Mouse (Mus musculus): ENCODE data around the gene AC124108.1. TPM values are rescaled to one million over a fixed set of nuclear protein-coding genes. Genes with fewer than 3 reads are reported as not detected.

The AC124108.1 gene
- polyA plus RNA-seq, 1 experiment = 0.01 TPM

GRCm38 (mm10) chr1:132199934-132200333, 8.7 kb downstream of the AC124108.1 start:
- no peaks in the 10 kb centered on the region for H3K79me2 ChIP-seq (ENCODE audit: control insufficient read depth, insufficient read depth)
- no peaks in the 10 kb centered on the region for H3K79me3 ChIP-seq (ENCODE audit: low read depth)
- TF ChIP-seq USF1 (IDR thresholded peaks at IDR 0.05; ENCODE audit: low read depth) = no peak
- no peak for TF ChIP-seq CEBPB (IDR thresholded peaks at IDR 0.05; ENCODE audit: low read depth)
- TF ChIP-seq MYOG (IDR thresholded peaks at IDR 0.05; ENCODE audit: control insufficient read depth, extremely low read depth, insufficient read length) = no peak
- TF ChIP-seq MAX (IDR thresholded peaks at IDR 0.05) = no peak
- TF ChIP-seq CTCF (IDR thresholded peaks at IDR 0.05; ENCODE audit: control insufficient read depth, insufficient read depth, insufficient read length) = no peak
- no peak for TF ChIP-seq FOSL1 (IDR thresholded peaks at IDR 0.05; ENCODE audit: insufficient read depth, low read length, poor library complexity, severe bottlenecking)
- no peak for TF ChIP-seq MYOD1 (IDR thresholded peaks at IDR 0.05; ENCODE audit: control insufficient read depth, insufficient read length, low read depth)
- H3K27me3 ChIP-seq (ENCODE audit: control insufficient read depth, insufficient read depth, insufficient read length) = no peaks in the 10 kb centered on the region
- H3K36me3 ChIP-seq (ENCODE audit: control insufficient read depth, insufficient read depth) = no peaks in the 10 kb centered on the region
- H3K4me3 ChIP-seq (ENCODE audit: insufficient read depth, poor library complexity, severe bottlenecking) = no peak overlapping the region
- no peak overlapping the region for H3ac ChIP-seq (ENCODE audit: control insufficient read depth, insufficient read length, low read depth)

- Histone ChIP-seq H3K79me2 (ENCODE audit: control insufficient read depth, insufficient read depth) (no peaks in the 10 kb centered on the region), H3K4me3 (ENCODE audit: insufficient read depth, poor library complexity, severe bottlenecking) (no peak overlapping the region), H3K36me3 (ENCODE audit: control insufficient read depth, insufficient read depth) (no peaks in the 10 kb centered on the region), H3K27me3 (ENCODE audit: control insufficient read depth, insufficient read depth, insufficient read length) (no peaks in the 10 kb centered on the region), H3K79me3 (ENCODE audit: low read depth) (no peaks in the 10 kb centered on the region), H3ac (ENCODE audit: control insufficient read depth, insufficient read length, low read depth) (no peak overlapping the region)
- TF ChIP-seq CTCF (IDR thresholded peaks at IDR 0.05; ENCODE audit: control insufficient read depth, insufficient read depth, insufficient read length) = no peak
- TF ChIP-seq CEBPB (IDR thresholded peaks at IDR 0.05; ENCODE audit: low read depth) = no peak
- no peak for TF ChIP-seq FOSL1 (IDR thresholded peaks at IDR 0.05; ENCODE audit: insufficient read depth, low read length, poor library complexity, severe bottlenecking)
- TF ChIP-seq MAX (IDR thresholded peaks at IDR 0.05) = no peak
- TF ChIP-seq MYOG (IDR thresholded peaks at IDR 0.05; ENCODE audit: control insufficient read depth, extremely low read depth, insufficient read length) = no peak
- no peak for TF ChIP-seq USF1 (IDR thresholded peaks at IDR 0.05; ENCODE audit: low read depth)
- no peak for TF ChIP-seq MYOD1 (IDR thresholded peaks at IDR 0.05; ENCODE audit: control insufficient read depth, insufficient read length, low read depth)
Observed at GRCm38 (mm10) chr1:132200562-132201510, 9.6 kb downstream of the AC124108.1 start.

- TF ChIP-seq CTCF (IDR thresholded peaks at IDR 0.05; ENCODE audit: control insufficient read depth, insufficient read depth, insufficient read length) (no peak), MYOD1 (IDR thresholded peaks at IDR 0.05; ENCODE audit: control insufficient read depth, insufficient read length, low read depth) (no peak), CEBPB (IDR thresholded peaks at IDR 0.05; ENCODE audit: low read depth) (no peak), USF1 (IDR thresholded peaks at IDR 0.05; ENCODE audit: low read depth) (no peak), FOSL1 (IDR thresholded peaks at IDR 0.05; ENCODE audit: insufficient read depth, low read length, poor library complexity, severe bottlenecking) (no peak), MYOG (IDR thresholded peaks at IDR 0.05; ENCODE audit: control insufficient read depth, extremely low read depth, insufficient read length) (no peak), MAX (IDR thresholded peaks at IDR 0.05) (no peak)
- Histone ChIP-seq H3ac (ENCODE audit: control insufficient read depth, insufficient read length, low read depth) (no peak overlapping the region), H3K4me3 (ENCODE audit: insufficient read depth, poor library complexity, severe bottlenecking) (no peak overlapping the region), H3K79me3 (ENCODE audit: low read depth) (no peaks in the 10 kb centered on the region), H3K79me2 (ENCODE audit: control insufficient read depth, insufficient read depth) (no peaks in the 10 kb centered on the region), H3K36me3 (ENCODE audit: control insufficient read depth, insufficient read depth) (no peaks in the 10 kb centered on the region), H3K27me3 (ENCODE audit: control insufficient read depth, insufficient read depth, insufficient read length) (no peaks in the 10 kb centered on the region)
Observed at GRCm38 (mm10) chr1:132201511-132201860, 10.2 kb downstream of the AC124108.1 start.

- no peak overlapping the region for H3ac ChIP-seq (ENCODE audit: control insufficient read depth, insufficient read length, low read depth)
- no peaks in the 10 kb centered on the region for H3K79me2 ChIP-seq (ENCODE audit: control insufficient read depth, insufficient read depth)
- no peaks in the 10 kb centered on the region for H3K36me3 ChIP-seq (ENCODE audit: control insufficient read depth, insufficient read depth)
- H3K79me3 ChIP-seq (ENCODE audit: low read depth) = no peaks in the 10 kb centered on the region
- no peak overlapping the region for H3K4me3 ChIP-seq (ENCODE audit: insufficient read depth, poor library complexity, severe bottlenecking)
- TF ChIP-seq MYOG (IDR thresholded peaks at IDR 0.05; ENCODE audit: control insufficient read depth, extremely low read depth, insufficient read length) (no peak), FOSL1 (IDR thresholded peaks at IDR 0.05; ENCODE audit: insufficient read depth, low read length, poor library complexity, severe bottlenecking) (no peak), MAX (IDR thresholded peaks at IDR 0.05) (no peak), USF1 (IDR thresholded peaks at IDR 0.05; ENCODE audit: low read depth) (no peak), MYOD1 (IDR thresholded peaks at IDR 0.05; ENCODE audit: control insufficient read depth, insufficient read length, low read depth) (no peak), CEBPB (IDR thresholded peaks at IDR 0.05; ENCODE audit: low read depth) (no peak), CTCF (IDR thresholded peaks at IDR 0.05; ENCODE audit: control insufficient read depth, insufficient read depth, insufficient read length) (no peak)
- no peaks in the 10 kb centered on the region for H3K27me3 ChIP-seq (ENCODE audit: control insufficient read depth, insufficient read depth, insufficient read length)
Observed at GRCm38 (mm10) chr1:132201936-132202335, 10.7 kb downstream of the AC124108.1 start.

- Histone ChIP-seq H3ac (ENCODE audit: control insufficient read depth, insufficient read length, low read depth) (no peak overlapping the region), H3K36me3 (ENCODE audit: control insufficient read depth, insufficient read depth) (no peaks in the 10 kb centered on the region), H3K4me3 (ENCODE audit: insufficient read depth, poor library complexity, severe bottlenecking) (no peak overlapping the region), H3K79me2 (ENCODE audit: control insufficient read depth, insufficient read depth) (no peaks in the 10 kb centered on the region), H3K27me3 (ENCODE audit: control insufficient read depth, insufficient read depth, insufficient read length) (no peaks in the 10 kb centered on the region), H3K79me3 (ENCODE audit: low read depth) (no peaks in the 10 kb centered on the region)
- TF ChIP-seq FOSL1 (IDR thresholded peaks at IDR 0.05; ENCODE audit: insufficient read depth, low read length, poor library complexity, severe bottlenecking) (no peak), MYOD1 (IDR thresholded peaks at IDR 0.05; ENCODE audit: control insufficient read depth, insufficient read length, low read depth) (no peak), CTCF (IDR thresholded peaks at IDR 0.05; ENCODE audit: control insufficient read depth, insufficient read depth, insufficient read length) (no peak), MYOG (IDR thresholded peaks at IDR 0.05; ENCODE audit: control insufficient read depth, extremely low read depth, insufficient read length) (no peak), USF1 (IDR thresholded peaks at IDR 0.05; ENCODE audit: low read depth) (no peak), CEBPB (IDR thresholded peaks at IDR 0.05; ENCODE audit: low read depth) (no peak), MAX (IDR thresholded peaks at IDR 0.05) (no peak)
Observed at GRCm38 (mm10) chr1:132202771-132203170, 11.5 kb downstream of the AC124108.1 start.

All from C2C12 (cell line).